Mouse (Mus musculus): ENCODE measurements around the gene Bid. TPM values are rescaled to one million over a fixed set of nuclear protein-coding genes. Genes with fewer than 3 reads are reported as not detected.
"Not testable (repeated sequence)": the region's sequence is repeated elsewhere in the genome, so short reads cannot be mapped to it uniquely, and the experiment has no call there.

The Bid gene
- polyA plus RNA-seq, 1 experiment: 23.3 TPM

DNA sequence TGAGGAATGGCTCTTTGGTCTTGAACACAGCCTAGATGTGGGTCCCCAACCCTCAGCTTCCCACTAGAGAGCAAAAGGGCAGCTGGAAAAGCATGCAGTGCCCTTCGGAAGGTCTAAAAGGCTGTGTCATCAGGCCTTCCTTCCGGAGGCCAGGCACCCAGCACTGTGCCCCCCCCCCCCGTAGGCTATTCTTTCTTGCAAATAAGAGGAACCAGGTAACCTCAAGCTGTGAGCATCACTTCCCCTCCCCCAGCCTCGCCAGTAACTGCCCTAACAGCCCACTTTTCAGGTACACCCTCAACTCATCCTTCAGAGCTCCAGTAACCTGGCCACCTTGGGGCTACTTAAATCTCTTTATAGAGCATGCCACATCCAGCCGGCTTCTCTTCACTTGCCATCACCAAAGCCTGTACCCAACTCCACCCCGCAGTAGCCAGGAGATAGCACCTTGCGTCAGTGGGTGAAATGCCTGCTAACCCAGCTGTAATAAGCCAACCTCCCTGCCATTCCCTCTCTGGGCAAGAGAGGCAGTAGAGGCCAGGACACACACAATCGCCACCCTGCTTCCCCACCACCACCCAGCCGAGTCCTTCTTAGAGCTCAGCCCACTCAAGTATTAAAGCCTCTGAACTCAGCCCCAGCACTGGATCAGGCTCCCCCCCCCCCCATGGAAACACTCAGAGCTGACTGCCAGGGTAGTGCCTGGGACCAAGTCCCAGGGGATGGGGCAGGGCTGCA lies 1.6 kb downstream of the Bid start:
- TF ChIP-seq POLR2A (IDR thresholded peaks at IDR 0.05; ENCODE audit: borderline replicate concordance, extremely low read depth, insufficient read depth, insufficient read length, poor library complexity, severe bottlenecking) (no peak), CTCF (IDR thresholded peaks at IDR 0.05; ENCODE audit: borderline replicate concordance, extremely low read depth, insufficient read depth, insufficient read length) (peak; percentile 41; the same call in 1 of the 2 replicates)
- DNase-seq (ENCODE audit: low read depth): peak; percentile 20

DNA sequence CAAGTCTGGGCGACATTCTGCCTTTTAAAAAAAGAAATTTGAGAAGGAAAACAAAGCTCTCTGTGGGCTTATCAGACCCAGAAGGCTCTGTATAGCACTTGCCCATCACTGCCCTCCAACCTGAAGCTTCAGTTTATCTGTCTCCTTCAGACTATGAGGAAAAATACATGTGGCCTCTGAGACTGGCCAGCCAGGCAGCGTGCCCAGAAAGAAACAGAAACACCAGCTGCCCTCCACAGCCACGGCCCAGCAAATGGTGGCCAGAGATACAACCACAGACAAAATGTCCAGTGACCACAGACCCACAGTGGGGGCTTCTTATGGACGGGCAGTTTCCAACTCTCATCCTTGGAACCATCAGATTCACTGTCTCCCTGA lies 2.1 kb downstream of the Bid start:
- TF ChIP-seq POLR2A (IDR thresholded peaks at IDR 0.05; ENCODE audit: borderline replicate concordance, extremely low read depth, insufficient read depth, insufficient read length, poor library complexity, severe bottlenecking): no peak
- DNase-seq (ENCODE audit: low read depth): no peak

DNA sequence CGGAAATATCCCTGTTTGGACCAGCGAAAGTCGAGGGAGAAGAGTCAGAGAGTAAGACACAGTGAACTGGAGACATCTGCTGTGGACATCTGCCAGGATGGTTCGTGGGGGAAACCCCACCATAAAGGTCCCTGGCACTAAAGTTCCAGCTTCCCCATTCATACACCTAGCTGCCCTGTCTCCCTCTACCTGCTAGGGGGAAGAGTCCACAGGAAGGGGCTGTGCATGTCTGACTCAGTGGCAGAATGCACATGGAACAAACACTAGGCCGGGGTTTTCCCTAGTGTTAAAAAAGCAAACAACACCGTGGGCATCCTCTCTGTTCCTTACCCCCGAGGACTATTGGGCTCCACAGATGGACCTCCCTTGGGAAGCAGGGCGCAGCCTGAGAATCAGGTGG lies 2.9 kb downstream of the Bid start:
- no peak for DNase-seq (ENCODE audit: low read depth)

DNA sequence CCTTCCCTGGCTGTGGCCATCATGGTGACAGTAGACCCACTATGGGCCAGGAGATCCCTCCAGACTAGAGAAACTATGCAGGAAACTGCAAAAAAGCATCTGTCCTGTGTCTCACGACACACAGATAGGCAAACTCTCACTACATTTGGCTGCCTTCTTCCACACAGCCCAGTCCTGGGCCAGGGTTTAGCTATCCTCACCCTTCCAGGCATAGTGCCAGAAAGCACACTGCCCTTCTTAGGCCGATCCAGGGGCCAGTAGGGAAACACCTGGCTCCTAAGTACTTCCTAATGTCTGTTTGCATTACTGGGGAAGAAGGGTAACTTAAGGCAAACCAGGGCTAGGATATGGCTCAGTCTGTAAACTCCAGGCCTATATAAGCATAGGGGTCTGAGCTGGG lies 3.7 kb downstream of the Bid start:
- no peak for DNase-seq (ENCODE audit: low read depth)
- TF ChIP-seq POLR2A (IDR thresholded peaks at IDR 0.05; ENCODE audit: borderline replicate concordance, extremely low read depth, insufficient read depth, insufficient read length, poor library complexity, severe bottlenecking) (no peak), CTCF (IDR thresholded peaks at IDR 0.05; ENCODE audit: borderline replicate concordance, extremely low read depth, insufficient read depth, insufficient read length) (no peak)

More for the DNA sequence above, 2.9 kb downstream of the Bid start:
- TF ChIP-seq POLR2A (IDR thresholded peaks at IDR 0.05; ENCODE audit: borderline replicate concordance, extremely low read depth, insufficient read depth, insufficient read length, poor library complexity, severe bottlenecking) (no peak), CTCF (IDR thresholded peaks at IDR 0.05; ENCODE audit: borderline replicate concordance, extremely low read depth, insufficient read depth, insufficient read length) (no peak)

DNA sequence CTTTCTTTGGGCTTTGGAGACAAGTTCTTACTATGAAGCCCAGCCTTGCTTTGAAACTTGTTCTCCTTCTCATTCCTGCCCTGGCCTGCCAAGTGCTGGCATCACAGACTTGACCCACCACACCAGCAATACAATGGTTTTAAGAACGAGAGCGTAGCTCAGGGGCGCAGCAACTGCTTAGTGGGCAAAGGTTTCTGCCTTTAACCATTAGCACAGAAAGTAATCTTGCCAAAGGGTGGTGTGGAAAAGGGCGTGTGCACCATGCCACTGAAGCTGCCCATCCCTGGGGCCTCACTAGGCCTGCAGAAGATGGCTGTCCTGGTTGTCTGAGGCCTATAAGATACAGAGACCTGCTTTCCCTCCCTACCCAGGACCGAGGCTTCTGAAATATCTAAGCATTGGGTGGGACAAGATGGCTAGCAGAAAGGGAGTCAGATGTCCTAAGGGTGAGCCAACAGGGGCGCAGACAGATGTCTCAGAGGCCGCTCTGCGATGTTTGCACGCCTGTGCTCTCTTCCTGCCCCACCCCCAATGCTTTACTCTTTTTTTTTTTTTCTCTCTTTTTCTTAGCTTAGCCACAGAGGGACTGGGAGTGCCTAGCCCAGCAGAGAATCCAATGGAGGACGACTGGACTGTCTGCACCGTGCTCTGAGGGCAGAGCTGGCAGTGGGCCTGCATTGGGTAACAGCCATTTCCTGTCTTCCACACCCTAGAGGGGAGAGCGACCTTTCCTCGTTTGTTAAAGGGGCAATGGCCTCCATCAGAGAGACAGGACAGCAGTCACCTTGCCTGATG lies 5.2 kb downstream of the Bid start:
- TF ChIP-seq POLR2A (IDR thresholded peaks at IDR 0.05; ENCODE audit: borderline replicate concordance, extremely low read depth, insufficient read depth, insufficient read length, poor library complexity, severe bottlenecking) (no peak), CTCF (IDR thresholded peaks at IDR 0.05; ENCODE audit: borderline replicate concordance, extremely low read depth, insufficient read depth, insufficient read length) (no peak)
- no peak for DNase-seq (ENCODE audit: low read depth)

DNA sequence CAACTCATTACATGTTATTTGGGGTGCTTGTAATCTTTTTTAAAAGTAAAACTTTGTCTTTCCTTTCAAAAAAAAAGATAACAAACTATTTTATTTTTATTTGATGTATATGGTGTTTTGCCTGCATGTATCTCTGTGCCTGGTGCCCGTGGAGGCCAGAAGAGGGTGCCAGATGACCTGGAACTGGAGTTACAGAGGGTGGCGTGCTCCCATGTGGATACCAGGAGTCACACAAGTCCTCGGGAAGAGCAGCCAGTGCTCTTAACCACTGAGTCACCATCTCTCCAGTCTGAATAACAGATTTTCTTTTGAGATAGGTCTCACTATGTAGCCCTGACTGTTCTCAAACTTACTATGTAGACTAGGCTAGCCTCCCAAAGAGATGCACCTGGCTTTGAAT lies 7.2 kb downstream of the Bid start:
- TF ChIP-seq CTCF (IDR thresholded peaks at IDR 0.05; ENCODE audit: borderline replicate concordance, extremely low read depth, insufficient read depth, insufficient read length) (no peak), POLR2A (IDR thresholded peaks at IDR 0.05; ENCODE audit: borderline replicate concordance, extremely low read depth, insufficient read depth, insufficient read length, poor library complexity, severe bottlenecking) (no peak)

DNA sequence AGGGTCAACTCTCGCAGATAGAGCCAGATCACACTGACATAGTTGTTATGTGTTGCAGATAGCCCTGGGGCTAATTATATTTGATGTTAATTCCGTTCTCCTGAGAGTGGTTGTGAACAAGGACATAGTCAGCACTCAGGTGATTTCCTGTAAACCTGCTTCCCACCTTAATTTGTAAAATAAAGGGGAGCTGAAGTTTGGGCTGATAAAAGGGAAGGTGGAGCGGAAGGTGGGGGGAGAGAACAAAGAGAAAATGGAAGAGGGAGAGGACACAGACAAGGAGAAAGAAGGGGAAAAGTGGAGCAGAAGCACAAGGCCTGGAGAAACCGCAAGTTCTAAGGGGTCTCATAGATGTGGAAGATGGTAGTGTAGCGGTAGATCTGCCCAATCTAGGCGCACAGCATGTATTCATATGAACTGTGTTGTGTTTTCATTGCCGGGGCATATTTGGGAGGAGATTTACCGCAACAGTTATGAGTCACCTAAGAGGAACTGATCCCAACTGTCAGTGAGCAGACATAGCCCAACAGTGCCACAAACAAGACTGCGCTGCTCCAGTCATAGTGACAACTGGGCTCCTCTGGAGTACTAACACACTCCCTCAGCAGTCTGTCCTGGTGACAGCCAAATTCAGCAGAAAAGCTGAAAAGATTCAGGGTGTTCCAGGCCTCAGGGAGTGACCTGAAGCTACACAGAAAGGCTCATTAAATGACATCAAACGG lies 8.6 kb downstream of the Bid start:
- not testable (repeated sequence) for DNase-seq (ENCODE audit: low read depth)

More for the DNA sequence above, 7.2 kb downstream of the Bid start:
- DNase-seq (ENCODE audit: low read depth): no peak

DNA sequence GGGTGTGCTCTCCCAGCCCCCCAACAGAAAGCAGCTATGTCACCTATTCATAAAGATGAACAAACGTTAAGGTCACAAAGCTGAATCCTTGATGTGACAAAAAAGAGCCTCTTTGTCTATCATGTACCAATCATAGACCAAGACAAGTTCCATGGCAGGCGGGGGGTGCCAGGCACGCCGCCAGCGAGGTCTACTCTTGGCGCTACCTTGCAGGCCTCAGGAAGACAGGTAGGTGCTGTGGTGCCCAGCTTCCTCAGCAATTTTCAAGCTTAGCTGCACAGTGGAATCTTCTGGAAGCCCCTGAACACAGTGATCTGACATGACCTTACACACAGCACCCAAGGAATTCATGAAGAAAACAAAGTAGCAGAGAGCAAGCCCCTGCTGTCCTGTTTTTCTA lies 10.1 kb downstream of the Bid start:
- DNase-seq (ENCODE audit: low read depth): no peak
- no peak for TF ChIP-seq CTCF (IDR thresholded peaks at IDR 0.05; ENCODE audit: borderline replicate concordance, extremely low read depth, insufficient read depth, insufficient read length)

DNA sequence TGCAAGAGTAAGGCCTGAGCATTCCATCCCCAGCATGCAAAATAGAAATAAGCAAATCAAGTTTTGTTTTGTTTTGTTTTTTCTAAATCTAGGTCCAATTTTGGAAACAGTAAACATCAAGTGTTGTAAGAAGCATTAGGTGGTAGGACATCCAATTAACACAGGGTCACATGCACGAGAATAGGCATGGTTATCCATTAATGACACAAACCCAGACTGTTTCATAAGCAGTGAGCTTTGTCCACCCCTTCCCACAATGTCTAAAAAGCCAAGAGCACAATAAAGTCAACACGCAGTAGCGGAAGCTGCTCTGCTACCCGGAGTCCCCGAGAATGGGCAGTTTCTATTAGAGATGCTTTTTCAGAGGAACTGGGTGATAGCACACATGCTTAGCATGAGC lies 11.5 kb downstream of the Bid start:
- TF ChIP-seq CTCF (IDR thresholded peaks at IDR 0.05; ENCODE audit: borderline replicate concordance, extremely low read depth, insufficient read depth, insufficient read length) (no peak), POLR2A (IDR thresholded peaks at IDR 0.05; ENCODE audit: borderline replicate concordance, extremely low read depth, insufficient read depth, insufficient read length, poor library complexity, severe bottlenecking) (no peak)
- no peak for DNase-seq (ENCODE audit: low read depth)

DNA sequence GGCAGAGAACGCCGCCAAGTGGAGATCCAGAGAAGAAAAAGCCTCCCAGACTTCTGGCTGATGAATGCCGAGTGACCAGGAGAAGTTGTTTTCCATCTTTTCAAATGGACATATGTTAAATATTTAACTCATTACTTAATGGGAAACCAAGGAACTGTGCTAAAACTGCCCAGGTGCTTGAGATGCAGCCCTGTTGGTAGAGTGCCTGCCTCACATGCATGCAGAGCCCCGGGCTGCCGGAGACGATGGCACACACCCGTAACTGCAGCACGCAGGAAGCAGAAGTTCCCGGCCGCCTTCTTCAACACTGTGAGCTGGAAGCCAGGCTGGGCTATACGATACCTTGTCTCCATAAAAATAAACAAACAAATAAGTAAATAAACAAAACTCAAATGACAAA lies 12.7 kb downstream of the Bid start:
- no peak for TF ChIP-seq CTCF (IDR thresholded peaks at IDR 0.05; ENCODE audit: borderline replicate concordance, extremely low read depth, insufficient read depth, insufficient read length)
- TF ChIP-seq POLR2A (IDR thresholded peaks at IDR 0.05; ENCODE audit: borderline replicate concordance, extremely low read depth, insufficient read depth, insufficient read length, poor library complexity, severe bottlenecking): no peak
- DNase-seq (ENCODE audit: low read depth): no peak

DNA sequence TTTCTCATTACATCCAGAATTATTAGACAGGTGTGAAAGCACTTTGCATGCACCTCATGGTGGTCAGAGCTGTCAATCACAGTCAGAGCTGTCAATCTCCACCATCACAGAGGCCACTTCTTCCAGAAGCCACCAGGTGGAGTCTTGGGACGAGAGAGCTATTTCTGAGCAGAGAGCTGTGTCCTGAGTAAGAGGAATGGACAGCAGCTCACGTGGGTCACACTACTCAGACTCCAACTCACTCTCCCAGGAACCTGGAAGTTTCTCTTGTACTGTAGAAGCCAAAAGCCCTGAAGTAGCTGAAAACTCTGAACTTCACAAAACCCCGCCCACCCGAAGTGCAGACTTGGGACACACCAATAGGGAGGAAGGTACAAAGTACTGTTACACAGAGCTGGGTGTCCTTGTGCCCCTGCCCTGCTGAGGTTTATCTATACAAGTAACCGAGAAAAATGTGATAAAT lies 13.2 kb downstream of the Bid start:
- DNase-seq (ENCODE audit: low read depth): peak; percentile 20
- peak; percentile 62; the same call in 1 of the 2 replicates for TF ChIP-seq CTCF (IDR thresholded peaks at IDR 0.05; ENCODE audit: borderline replicate concordance, extremely low read depth, insufficient read depth, insufficient read length)
- no peak for TF ChIP-seq POLR2A (IDR thresholded peaks at IDR 0.05; ENCODE audit: borderline replicate concordance, extremely low read depth, insufficient read depth, insufficient read length, poor library complexity, severe bottlenecking)
